Mouse (Mus musculus) spleen, adult 10 weeks (tissue): ENCODE data around the gene Katnbl1. TPM values are rescaled to one million over a fixed set of nuclear protein-coding genes. Genes with fewer than 3 reads are reported as not detected.

ENCODE experiments used
- polyA plus RNA-seq: library from polyadenylated mRNA; stranded (reverse); fragments of 350-450 nt; fragmentation: Illumina TruSeq; extraction: RNeasy Lipid Tissue Mini Kit (QIAGEN cat#74804); gene quantifications from one replicate; pipeline ENCODE4 v1.2.3, GENCODE M21; 2015; ENCODE audit warnings: low replicate concordance; ENCODE audit not compliant: insufficient read depth

Katnbl1 gene
- polyA plus RNA-seq = 24.6 TPM

GRCm38 (mm10) chr2:112378973-112379898 lies at the start of gene Katnbl1:
Katnbl1 (plus strand) TSS chr2:112379211.

GRCm38 (mm10) chr2:112367726-112368673 lies 11.0 kb upstream of the Katnbl1 start, which contains the start of gene Emc4:
Emc4 (minus strand) TSS chr2:112368027.

GRCm38 (mm10) chr2:112454862-112455564 lies 76.0 kb downstream of the Katnbl1 start, which contains the start of gene Emc7:
Emc7 (plus strand) TSS chr2:112454997.

Other genes starting within 250 kb of the Katnbl1 start
- gene Olfr1316, start 244.2 kb upstream of the Katnbl1 start, polyA plus RNA-seq = not detected
- not detected for gene Olfr1317, start 238.9 kb upstream of the Katnbl1 start, polyA plus RNA-seq
- not detected for gene Olfr1318, start 225.0 kb upstream of the Katnbl1 start, polyA plus RNA-seq
- 7.4 TPM for gene Lpcat4, start 139.7 kb upstream of the Katnbl1 start, polyA plus RNA-seq
- gene Nutm1, start 119.9 kb upstream of the Katnbl1 start, polyA plus RNA-seq = not detected
- gene Nop10, start 117.3 kb upstream of the Katnbl1 start, polyA plus RNA-seq = 87.9 TPM
- 225 TPM for gene Slc12a6, start 113.4 kb upstream of the Katnbl1 start, polyA plus RNA-seq
- gene Gm21985, start 112.9 kb upstream of the Katnbl1 start, polyA plus RNA-seq = 1.1 TPM
- 49.4 TPM for gene Emc4, start 11.2 kb upstream of the Katnbl1 start, polyA plus RNA-seq
- 19.7 TPM for gene Emc7, start 75.8 kb downstream of the Katnbl1 start, polyA plus RNA-seq
- gene Chrm5, start 101.6 kb downstream of the Katnbl1 start, polyA plus RNA-seq = not detected
- 23.1 TPM for gene Aven, start 113.8 kb downstream of the Katnbl1 start, polyA plus RNA-seq